Mouse (Mus musculus) cerebellum, adult (tissue): ENCODE results near the gene Gm29427.
A peak's percentile ranks its signal among the peaks of the same experiment; 100 is the strongest.

Experiments
- ATAC-seq: cut with Nextera tagmentation; 2 replicates; pipeline ENCODE4 v1.9.2; 2017; ENCODE audit warnings: mild to moderate bottlenecking, moderate library complexity, mixed read lengths; ENCODE audit not compliant: insufficient number of reproducible peaks, low FRiP score, low TSS enrichment

The Gm29427 gene

DNA sequence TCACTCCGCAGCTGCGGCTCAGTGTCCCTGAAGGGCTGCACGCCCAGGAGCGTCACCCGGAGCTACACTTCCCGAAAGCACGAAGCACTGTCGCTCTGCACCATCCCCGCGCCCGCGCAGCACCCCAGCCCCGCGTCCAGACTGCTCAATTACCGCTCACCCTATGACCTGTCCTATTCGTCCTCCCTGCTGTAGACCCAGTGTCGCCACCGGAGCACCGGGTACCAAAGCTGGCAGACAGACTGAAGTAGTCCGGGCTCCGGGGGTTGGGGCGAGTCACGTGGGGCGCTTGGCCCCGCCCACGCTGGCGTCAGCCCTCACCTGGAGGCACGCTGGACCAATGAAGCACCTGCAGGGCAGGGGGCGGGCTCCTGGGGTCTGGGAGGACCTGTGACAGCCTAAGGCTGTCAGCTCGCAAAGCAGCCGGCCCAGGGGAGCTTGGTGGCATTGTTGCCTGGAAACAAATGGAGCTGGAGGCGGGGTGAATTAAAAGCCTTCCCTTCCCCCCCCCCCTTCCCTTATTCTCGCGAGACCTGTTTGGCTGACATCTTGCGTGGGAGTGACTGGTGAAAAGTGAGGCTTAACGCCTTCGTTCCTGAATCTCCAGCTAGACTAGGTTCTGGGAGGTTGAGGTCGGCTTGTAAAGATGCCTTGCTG lies at the start of gene Gm29427:
TSS of gene Gm29427 (minus strand) at position 239 of the 657 bp plus-strand sequence.
- ATAC-seq, result peak; percentile 92

DNA sequence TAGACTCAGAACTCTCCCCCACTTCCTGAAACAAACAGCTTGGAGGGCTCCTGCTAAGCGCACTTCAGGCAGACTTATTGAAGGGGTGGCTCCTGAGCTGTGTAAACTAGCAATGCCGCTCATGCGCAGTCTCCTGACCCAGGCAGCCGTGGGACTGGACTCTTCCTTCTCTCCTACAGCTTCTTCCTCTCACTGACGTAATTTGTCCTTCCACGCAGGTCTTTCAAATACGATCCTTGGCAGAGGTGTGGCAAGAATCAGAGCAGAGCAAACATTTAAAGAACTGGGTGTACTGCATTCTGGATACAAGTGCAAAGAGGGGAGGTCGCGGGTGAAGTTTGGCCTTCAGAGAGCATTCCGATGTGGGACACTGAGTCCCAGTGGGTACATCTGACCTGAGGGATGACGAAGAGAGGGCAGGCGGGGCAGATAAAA lies 48.4 kb upstream of the Gm29427 start:
- ATAC-seq, result no peak

DNA sequence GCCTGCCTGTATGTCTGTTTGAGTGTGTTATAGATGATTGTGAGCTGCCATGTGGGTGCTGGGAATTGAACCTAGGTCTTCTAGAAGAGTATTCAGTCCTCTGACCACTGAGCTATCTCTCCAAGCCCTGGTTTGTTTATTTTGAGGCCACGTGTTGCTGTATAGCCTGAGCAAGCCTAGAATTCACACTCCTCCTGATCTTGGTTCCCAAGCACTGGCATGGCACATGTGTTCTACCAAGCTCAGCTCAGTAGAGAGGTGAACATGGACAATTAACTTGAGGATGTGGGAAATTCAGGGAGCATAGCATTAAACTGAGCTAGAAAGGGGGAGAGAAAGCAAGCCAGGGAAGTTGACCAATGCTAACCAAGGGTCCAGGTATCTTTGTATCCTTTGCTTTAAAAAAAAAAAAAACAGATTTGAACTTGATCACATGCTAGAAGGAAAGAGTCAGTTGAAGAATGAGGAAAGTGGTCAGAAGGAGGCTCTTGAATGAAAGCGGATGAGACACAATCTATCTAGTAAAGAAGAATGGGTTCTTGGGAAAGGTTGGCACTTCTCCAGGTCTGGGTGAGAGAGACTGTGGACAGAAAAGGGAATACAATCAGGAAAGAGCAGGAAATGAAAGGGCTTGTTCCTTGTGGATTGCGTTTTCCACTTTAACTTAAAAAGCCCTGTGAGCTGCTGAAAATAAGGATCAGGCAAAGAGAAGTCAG lies 46.6 kb upstream of the Gm29427 start:
- ATAC-seq, result no peak

DNA sequence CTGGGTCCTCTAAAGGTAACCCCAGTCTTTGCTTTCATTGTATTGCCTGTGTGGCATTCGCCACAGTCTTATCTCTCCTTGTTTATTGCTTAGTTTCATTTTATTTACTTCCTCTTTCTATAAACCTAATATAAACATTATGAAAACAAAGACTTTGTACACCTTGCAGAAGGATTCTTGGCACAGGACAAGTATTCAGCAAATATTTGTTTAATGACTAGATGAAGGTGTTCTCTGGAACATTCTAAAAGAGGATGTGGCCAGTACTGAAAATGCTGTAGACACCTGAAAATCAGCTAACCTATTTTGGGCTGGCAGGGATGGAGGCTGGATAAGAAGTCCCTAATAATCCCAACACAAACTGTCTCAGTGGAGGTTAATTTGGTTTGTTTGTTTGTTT lies 46.0 kb upstream of the Gm29427 start:
- ATAC-seq, result no peak

DNA sequence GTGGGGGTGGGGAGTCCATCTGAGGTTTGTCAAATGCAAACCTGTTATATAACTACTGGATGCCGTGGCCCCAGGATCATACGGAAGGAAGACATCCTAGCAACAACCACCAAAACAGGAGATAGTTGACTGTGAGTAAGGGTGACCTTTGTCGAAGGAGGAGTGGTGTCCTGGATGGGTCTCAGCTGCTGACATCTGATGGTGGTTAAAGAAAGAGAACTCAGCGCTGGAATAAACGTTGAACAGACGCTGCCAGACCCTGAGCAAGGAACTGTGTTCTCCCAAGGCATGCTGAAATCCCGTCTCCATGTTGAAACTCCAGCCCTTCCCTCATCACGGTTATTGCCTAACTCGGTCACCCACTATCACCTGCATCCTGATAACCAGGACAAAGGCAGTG lies 44.1 kb upstream of the Gm29427 start:
- ATAC-seq, result no peak

DNA sequence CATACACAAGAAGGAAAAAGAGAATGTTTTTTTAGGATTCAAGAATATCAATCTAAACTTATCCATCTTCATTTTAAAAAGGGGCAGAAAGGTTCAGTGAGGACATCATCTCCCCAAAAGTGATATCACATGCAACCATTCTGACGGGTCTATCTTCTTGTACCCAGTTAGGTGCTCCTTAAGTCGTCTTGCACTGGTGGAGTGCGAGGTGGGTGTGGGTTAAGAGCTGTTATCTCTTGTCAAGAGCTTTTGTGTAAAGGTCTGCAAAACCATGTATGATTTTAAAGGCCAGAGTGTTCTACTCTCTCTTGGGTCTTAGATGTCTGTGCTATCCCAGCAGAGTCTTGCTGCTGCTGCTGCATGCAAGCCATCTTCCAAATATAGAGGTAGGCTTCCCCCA lies 31.2 kb upstream of the Gm29427 start:
- ATAC-seq, result no peak

DNA sequence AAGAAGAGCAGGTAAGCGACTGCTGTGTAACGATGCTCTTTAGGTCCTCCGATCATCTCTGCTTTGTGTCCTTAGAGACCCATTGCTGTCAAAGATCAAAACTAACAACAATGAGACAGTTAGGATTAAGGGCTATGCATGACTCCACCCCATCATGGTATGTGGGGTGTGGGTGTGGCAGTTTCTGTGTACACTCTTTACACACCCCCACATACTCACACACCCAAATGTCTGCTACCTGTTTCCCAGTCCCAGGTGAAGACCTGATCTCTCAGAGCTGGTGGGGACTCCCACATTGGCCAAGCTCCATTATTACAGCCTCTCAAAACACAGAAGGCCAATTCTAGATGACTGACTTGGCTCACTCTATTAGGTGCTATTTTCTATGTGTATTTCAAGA lies 30.0 kb upstream of the Gm29427 start:
- no peak for ATAC-seq

DNA sequence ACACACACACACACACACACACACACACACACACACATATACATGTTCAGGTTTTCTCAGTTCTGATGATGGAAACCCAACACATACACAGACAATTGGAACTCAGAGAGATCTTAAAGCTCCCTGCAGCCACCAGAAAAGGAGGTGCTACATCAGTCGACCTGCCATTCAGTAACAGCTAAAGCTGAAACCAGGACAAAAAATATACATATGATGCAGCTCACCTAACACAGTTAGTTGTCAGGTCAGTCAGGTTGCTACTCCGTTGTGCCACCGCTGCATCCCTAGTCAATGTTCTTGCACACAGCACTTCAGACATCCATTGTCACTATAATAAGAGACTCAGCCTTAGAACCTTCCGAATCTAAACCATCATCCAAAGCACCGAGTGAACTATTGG lies 29.4 kb upstream of the Gm29427 start:
- ATAC-seq, result no peak

DNA sequence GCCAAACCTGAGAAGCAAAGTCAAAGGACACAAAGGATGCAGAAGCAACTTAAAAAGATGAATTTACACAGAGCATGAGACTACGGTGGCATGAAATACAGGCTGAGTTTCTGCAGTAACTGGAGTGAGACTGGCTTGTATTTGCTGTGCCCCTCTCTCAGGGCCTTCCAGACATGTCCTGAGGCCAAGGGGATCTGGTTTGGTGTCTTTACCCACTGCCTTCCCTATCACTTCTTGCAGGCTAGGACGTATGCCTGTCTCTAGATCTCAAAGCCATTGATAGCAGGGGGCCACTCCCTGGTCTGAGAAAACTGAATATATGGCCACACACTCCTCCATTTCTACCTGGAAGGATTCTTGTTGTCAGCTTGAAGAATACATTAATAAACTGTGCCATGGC lies 28.6 kb upstream of the Gm29427 start:
- ATAC-seq, result no peak

DNA sequence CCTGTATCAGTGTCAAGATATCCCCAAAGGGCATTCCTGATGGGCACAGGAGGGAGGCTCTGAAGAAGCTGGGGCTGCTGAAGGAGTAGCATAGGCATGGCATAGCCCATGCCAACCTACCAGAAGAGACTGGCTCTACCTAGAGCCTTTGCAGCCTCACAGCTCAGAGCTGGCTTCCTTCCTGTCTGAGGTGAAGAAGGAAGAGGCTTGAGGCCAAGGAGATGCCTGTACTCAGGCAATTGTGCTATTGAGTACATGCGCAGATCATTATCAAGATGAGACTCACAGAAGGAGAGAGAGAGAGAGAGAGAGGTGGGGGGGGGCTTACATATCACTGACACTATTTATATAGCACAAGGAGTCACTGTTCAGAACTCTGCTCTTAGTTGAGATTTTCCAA lies 28.2 kb upstream of the Gm29427 start:
- no peak for ATAC-seq

DNA sequence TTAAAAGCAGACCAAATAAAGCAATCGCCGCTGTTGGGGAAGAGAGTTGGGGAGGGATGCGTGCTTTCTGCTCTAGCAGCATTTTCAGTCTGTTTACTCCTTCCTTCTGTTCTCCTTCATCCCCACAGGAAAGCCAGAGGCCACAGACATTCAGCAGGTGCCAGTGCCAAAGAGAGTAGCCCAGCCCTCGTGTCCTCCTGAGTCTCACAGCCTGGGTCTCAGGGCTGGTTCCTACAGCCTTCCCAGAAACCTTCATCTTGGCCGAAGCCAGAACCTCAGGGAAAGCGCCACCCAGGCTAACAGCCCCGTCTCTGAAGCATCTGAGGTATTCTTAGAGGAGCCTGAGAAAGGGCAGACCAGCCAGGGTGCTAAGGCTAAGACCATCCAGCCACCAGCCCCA lies 26.6 kb upstream of the Gm29427 start:
- ATAC-seq, result no peak

DNA sequence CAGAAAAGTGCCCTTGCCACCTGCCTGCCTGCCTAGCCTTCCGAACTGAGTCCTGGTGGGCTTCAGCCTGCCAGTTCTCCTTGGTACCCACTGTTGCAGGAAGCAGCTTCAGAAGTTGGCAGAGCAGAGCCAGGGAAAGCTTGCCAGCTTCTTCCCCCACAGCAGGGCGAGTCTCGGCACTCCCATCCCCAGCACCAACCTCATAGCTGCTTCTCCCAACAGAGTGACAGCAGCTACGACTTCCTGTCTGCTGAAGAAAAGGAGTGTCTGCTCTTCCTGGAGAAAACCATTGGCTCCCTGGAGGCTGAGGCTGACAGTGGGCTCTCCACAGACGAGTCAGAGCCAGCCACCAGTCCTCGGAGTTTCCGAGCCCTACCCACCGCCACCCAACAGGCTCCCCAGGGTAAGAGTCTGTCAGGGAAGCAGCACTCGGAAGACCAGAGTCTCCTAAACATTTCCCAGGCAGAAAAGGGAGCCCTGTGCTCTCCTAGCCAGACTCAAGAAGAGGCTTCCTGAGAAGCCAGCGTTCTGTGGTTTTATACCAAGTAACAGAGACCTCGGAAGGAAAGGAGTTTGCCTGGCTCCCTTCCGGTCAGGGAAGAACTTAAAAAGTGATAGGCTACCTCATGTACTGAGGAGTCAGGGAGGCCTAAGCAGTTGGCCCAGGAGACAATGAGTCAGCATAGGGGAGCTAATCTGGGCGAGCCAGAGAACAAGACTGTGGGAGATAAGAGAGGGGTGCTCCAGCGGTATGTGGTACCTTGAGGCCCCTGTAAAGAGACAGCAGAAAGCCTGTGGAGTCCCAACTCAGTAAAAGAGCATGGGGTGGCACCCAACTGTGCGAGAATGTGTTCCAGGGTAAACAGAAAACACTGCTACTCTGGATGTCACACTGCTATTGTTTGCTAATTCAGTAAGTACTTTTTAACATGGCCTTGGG lies 25.5 kb upstream of the Gm29427 start:
- ATAC-seq, result peak; percentile 32; the same call in 1 of the 2 replicates

DNA sequence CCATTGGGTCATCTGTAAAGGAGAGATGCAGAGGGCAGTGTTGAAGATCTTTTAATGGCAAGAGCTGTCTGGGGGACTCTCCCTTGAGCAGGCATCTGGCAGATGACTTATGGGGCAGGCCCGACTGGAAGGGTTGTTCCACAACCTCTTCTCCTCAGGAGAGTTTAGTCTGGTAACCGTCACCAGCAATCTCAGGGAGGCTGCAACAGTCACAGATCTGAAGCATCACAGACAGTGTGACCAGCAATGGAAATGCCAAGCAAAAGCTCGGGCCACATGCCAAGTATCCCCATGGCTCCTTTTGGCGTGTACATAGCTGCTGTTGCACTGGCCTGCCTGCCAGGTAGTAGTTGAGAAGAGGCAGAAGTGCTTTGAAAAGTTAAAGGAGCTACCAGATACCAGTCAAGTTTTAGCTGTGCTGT lies 24.6 kb upstream of the Gm29427 start:
- ATAC-seq, result peak; percentile 47; the same call in 1 of the 2 replicates

DNA sequence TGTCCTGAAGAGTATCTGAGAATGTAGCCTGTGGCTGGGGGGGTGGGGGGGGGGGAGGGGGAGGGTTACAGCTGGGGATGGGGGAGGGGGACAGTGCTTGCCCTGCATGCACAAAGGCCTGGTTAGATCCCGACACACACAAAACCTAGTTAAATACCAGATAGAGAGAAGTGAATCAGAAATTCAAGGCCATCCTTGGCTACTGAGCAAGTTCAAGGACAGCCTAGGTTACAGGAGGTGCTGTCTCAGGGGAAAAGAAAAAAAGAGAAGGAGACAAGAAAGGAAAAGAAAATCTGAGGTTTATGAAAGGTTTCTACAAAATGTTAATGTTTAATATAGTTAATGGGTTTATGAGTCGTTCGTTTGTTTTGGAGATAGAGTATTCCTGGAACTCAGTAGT lies 24.0 kb upstream of the Gm29427 start:
- ATAC-seq, result no peak

DNA sequence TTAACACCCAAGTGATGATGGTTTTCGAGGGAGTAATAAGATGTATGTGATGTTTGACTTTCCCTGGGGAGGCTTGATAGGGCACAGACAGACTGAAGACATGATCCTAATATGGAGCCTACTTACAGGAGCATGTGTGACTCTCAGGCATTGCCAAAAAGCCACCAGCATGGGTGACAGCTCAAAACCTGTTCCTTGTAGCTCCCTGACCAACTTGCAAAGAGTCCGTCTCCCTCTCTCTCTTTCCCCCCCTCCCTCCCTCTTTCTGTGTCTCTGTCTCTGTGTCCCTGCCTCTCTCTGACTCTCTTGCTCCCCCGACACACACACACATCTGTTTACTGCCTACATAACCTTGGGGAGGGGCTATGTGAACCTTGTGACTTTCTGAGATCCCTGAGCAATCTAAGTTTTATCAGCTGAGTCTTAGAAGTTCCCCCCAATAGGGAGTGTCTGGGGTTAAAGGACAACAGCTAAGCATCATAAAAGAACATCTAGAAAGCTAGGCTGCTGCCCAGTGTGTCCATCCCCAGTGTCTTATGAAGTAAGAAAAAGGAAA lies 23.0 kb upstream of the Gm29427 start:
- no peak for ATAC-seq

DNA sequence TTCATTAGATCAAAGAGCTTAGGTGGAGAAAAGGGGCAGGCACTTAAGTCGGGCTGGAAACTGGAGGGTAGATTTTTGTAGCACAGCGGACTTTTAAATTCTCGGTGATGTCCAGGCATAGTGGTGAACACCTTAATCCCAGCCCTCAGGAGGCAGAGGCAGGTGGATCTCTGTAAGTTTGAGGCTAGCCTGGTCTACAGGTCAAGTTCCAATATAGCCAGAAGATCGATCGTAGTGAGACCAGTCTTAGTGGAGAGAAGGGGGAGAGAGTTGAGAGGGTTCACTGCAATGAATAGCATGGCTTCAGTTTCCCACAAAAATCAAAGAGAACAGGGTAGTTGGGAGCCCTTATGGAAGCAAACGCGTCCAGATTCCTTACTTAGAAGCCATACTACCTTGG lies 22.3 kb upstream of the Gm29427 start:
- no peak for ATAC-seq

DNA sequence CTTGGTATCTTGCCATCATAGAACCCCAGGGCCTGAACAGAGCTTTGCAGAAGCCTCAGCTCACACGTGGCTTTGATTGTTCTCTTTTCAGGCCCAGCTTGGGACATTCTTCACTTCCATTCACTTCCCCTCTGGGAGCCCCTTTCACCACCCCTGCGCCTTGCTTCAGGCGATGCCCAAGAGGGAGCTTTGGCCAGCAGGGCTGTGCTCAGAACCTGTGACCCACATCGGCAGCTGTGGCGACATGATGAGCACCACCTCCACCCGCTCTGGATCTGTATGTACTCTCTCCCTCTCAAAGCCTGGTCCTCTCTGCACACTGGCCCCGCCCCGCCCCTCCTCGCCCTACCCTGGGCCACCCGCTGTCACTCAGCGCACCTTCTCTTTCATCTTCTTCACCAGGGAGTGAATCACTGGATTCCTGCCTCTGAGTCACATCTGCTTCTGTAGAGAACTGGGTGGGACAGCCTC lies 21.8 kb upstream of the Gm29427 start:
- ATAC-seq, result no peak

DNA sequence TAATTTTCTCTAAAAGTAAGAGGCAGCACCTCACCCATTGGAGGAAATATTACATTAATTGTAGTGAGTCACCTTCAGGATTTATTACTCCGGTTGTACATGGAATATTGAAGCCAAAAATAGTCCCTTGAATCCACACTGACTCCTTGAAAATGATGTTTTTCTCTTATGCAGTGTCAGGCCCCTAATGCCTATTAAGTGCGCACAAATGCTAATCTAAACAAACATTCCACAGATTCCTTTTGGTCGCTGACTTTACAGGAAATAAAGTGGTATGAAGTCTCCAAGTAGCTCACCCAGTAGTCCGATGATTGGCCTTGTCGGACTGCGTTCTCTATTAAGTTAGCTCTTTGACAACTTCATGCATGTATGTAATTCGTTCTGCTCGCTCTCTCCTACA lies 19.3 kb upstream of the Gm29427 start:
- no peak for ATAC-seq

DNA sequence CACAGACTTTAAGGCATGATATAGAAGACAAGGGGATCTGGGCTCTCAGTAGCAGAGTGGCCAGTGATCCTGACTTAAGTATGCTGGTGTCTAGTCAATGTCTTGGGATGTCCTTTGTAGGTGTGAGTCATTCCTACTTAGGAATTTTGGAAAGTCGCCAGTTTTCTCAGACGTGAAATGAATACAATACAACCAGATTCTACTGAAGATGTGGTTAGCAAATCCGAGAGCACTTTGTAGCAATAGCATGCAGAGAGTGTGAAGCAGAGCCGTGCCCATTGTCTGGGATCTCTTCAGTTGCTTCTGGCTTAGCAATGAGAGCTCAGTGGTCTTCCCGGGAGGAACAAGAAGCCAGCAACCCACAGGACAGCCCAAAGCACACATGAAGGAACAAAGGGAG lies 18.9 kb upstream of the Gm29427 start:
- ATAC-seq, result no peak

DNA sequence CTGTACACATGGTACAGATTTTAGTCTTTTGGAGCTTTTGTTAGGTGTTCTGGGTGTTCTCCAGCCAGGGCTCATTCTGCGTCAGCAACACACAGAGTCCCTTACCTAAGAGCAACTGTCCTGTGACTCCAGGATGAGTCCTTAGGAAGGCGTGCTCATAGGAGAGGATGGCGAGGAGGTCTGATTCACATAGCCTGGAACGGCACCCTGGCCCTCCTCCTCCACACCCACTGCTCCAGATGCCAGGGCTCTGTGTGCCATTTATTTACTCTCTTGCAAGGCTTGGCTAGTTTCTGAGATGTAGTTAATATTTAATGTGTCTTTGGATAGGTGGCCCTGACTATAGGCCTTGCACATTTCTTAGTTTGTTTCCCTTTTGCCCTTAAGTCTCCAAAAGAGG lies 18.1 kb upstream of the Gm29427 start:
- no peak for ATAC-seq
